Mouse (Mus musculus) lung, postnatal 25 days (tissue): ENCODE results near the gene Atp5j.

Experiments
- DNase-seq: peaks from one replicate; pipeline ENCODE4 v3.0.0; 2022; ENCODE audit warnings: low spot score

Gene Atp5j

GRCm38 (mm10) chr16:84807874-84808273 lies 27.6 kb downstream of the Atp5j start:
- DNase-seq, result no peak

- no peak for DNase-seq
Observed at GRCm38 (mm10) chr16:84806175-84806574, 29.2 kb downstream of the Atp5j start.

GRCm38 (mm10) chr16:84804866-84805265 lies 30.6 kb downstream of the Atp5j start:
- no peak for DNase-seq

GRCm38 (mm10) chr16:84802217-84802616 lies 33.2 kb downstream of the Atp5j start:
- DNase-seq, result peak; percentile 51

DNA sequence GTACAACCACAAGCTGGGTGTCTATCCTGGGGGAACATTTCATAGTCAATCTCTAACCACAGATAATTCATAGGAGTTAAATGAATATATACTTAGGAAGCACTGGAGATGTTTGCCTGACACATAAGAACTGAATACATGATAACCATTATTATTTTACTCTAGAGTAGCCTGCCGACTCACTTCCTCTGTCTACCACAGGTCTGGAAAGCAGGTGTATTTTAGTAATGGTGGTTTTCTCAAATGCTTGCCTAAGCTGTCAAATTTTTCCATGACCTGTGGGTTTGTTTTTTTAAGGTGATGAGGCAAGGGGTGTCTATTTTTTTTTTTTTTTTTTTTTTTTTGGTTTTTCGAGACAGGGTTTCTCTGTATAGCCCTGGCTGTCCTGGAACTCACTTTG lies 35.4 kb downstream of the Atp5j start:
- no peak for DNase-seq

- DNase-seq, result no peak
Observed at GRCm38 (mm10) chr16:84796678-84797077, 38.7 kb downstream of the Atp5j start.

DNA sequence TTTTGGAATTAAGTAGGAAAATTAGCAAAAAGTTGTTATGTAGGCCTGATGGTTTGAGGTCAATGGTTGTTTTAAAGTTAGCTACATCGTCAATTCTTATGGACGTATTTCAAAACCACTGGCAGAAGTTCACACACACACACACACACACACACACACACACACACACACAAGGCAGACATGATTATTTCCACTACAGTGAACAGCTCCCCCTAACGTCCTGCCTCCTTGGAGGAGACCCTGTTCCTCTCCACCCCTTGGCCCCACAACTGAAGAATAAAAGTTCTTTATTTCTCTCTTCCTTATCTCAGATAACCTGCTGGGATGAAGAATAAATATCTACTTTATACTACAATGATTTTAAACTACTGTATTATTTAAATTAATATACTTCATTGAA lies 40.1 kb downstream of the Atp5j start:
- DNase-seq, result no peak

DNA sequence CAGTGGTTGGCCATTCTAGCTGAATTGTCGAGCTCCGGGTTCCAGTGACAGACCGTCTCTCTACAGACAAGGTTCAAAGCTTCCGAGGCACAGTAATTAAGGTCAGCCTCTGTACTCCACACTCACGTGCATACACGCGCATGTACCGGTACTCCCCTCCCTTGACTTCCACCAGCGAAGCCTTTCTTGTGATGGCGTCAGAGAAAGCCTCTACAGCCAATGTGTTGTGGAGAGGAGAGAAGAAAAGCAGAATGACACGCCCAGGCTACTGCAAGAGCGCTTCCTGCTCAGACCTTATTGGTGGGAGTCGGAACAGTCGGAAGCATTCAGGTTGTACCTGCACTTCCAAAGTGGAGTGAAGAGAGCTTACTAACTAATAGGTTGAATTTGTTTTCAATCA lies 42.0 kb downstream of the Atp5j start:
- no peak for DNase-seq

GRCm38 (mm10) chr16:84790595-84791165 lies 44.7 kb downstream of the Atp5j start:
- no peak for DNase-seq

GRCm38 (mm10) chr16:84784966-84785365 lies 50.5 kb downstream of the Atp5j start:
- no peak for DNase-seq

- no peak for DNase-seq
Observed at GRCm38 (mm10) chr16:84783279-84783678, 52.1 kb downstream of the Atp5j start.

GRCm38 (mm10) chr16:84779718-84780117 lies 55.7 kb downstream of the Atp5j start:
- DNase-seq, result no peak

DNA sequence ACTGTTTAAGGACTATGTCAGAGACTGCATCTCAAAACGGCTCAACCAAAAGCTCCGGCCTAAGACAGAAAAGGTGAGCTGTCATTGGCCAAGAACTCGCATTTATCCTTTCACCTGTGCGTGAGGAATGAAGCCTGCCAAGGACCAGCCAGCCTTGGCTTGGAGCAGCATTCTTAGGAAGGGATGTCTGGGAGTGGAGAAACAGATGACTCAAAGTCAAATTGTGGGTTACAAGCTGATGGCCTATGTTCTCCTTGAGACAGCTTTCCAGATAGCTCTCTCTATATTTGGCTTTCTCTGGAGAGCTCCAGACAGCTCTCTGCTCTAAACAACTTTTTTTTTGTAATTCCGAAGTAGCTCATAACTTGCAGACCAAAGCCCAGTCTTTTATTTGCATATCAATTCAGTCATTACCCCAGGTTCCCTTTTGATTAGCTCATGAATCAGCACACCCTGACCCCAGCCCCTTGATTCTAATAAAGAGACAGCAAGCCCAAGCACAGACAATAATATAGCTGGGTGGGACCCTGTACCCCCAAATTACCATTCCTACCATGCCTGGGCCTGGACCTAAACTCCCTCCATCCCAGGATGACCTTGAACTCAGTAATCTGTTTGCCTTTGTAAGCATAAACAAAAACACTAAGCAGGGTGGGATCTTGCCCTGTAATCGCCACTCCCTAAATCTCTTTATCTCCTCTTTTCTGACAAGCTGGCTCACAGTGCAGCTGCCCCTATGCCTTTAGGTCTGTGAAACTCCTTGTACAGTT lies 56.4 kb downstream of the Atp5j start:
- no peak for DNase-seq

DNA sequence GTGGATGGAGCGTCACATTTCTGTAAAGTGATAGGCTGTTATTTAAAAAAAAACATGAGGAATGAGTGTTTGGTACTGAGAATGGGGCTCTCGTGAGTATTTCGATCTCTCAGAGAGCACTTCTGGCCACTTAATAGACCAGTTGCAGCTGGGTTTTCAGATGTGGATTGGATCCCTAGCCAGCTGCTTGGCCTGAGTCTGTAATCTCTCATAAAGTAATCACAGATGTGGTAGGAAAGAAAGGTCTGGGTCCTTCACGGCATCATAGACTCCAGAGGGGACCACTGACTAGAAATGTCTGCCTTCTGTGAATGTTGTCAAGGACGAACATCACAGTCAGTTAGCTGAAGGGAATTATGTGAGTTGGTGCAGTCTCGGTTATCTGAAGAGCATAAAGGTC lies 57.0 kb downstream of the Atp5j start:
- DNase-seq, result no peak
